ENCODE assay signal across 15 mouse cellular contexts in genomic region chr4:82385638-82386037, GRCm38 (mm10).
DNase-seq lines count a peak whose midpoint lies in the region; ATAC-seq and TF ChIP-seq lines count a peak whose summit lies in the region.
"Had no signal": no experiment of that assay in that cellular context is flagged by ENCODE, and none has a peak within 500 bp of the region (broad histone marks: within the 10 kb centered on the region; RNA-seq: fewer than 3 reads in every experiment).

No protein-coding gene starts in this region.

- DNase-seq in heart, adult 11 months: peak; percentile 85
- DNase-seq in heart, postnatal 36 days: no peak
- no peak for DNase-seq in layer of hippocampus, adult 2 months (ENCODE audit: low spot score in 2 of 2)
- no peak for DNase-seq in layer of hippocampus, postnatal 36 days
- no peak for DNase-seq in urinary bladder, adult 18-20 months (ENCODE audit: low spot score in 2 of 2)
- DNase-seq in left cerebral cortex, postnatal 36 days (ENCODE audit: low spot score in 2 of 2): no peak
- DNase-seq: cerebellum, adult 2 months; embryo, embryonic 11 days; gastrocnemius, postnatal 25 days; kidney, postnatal 25 days; right cerebral cortex, adult 18-20 months; thymus, postnatal 14 days had no signal

- 45% methylated on average over 4 of the region's 4 CpGs for WGBS in heart, embryonic 16.5 days
- 35% methylated on average over 4 of the region's 4 CpGs for WGBS in small intestine, adult 2 months

- H3K36me3 ChIP-seq in heart, embryonic 16.5 days (ENCODE audit: control insufficient read depth, insufficient read depth): no peaks in the 10 kb centered on the region
- peaks cover 2% of the 10 kb centered on the region; the same call in 1 of the 2 replicates for H3K36me3 ChIP-seq in small intestine, adult 2 months (ENCODE audit: control insufficient read depth, insufficient read depth, low read length)

- peaks cover 48% of the 10 kb centered on the region for H3K4me1 ChIP-seq in heart, embryonic 16.5 days (ENCODE audit: control insufficient read depth, insufficient read depth, low read length)
- H3K4me1 ChIP-seq in small intestine, adult 2 months (ENCODE audit: control insufficient read depth, insufficient read depth, insufficient read length, low read length): peaks cover 33% of the 10 kb centered on the region; the same call in 1 of the 2 replicates

- no peak for TF ChIP-seq CTCF in layer of hippocampus, adult 2 months (conservative IDR thresholded peaks at IDR 0.05)
- no peak for TF ChIP-seq CTCF in small intestine, adult 2 months (IDR thresholded peaks at IDR 0.05; ENCODE audit: extremely low read depth, insufficient read length, insufficient replicate concordance, low read depth, low read length)

- 0 out of 2 replicates have a peak overlapping the region, but pooled peaks have one; percentile 23 for H3K9ac ChIP-seq in heart, embryonic 16.5 days (ENCODE audit: low read length)
- H3K9ac ChIP-seq: limb, embryonic 12.5 days had no signal

- intact Hi-C loops in heart, postnatal 36 days (cut with DNase I): no loop called here
- intact Hi-C loops in left cerebral cortex, postnatal 36 days (cut with DNase I): no loop called here

- H3K27me3 ChIP-seq in heart, embryonic 16.5 days (ENCODE audit: control insufficient read depth, insufficient read depth, low read length): no peaks in the 10 kb centered on the region
- no peaks in the 10 kb centered on the region for H3K27me3 ChIP-seq in small intestine, adult 2 months (ENCODE audit: control insufficient read depth, insufficient read depth, low read length)
- H3K27me3 ChIP-seq: limb, embryonic 12.5 days had no signal

- H3K27ac ChIP-seq in layer of hippocampus, adult 2 months: peak overlapping the region; percentile 85; the same call in 1 of the 2 replicates
- H3K27ac ChIP-seq in heart, embryonic 16.5 days (ENCODE audit: low read length): peak overlapping the region; percentile 78
- peak overlapping the region; percentile 75 for H3K27ac ChIP-seq in small intestine, adult 2 months (ENCODE audit: insufficient read depth, low read depth, low read length)

- ATAC-seq in heart, embryonic 16.5 days (replicated peaks; ENCODE audit: extremely low read depth, insufficient read depth, low FRiP score): no peak

- no peak for TF ChIP-seq POLR2A in small intestine, adult 2 months (IDR thresholded peaks at IDR 0.05; ENCODE audit: low read depth, low read length)

- no peaks in the 10 kb centered on the region for H3K9me3 ChIP-seq in heart, embryonic 16.5 days (replicated peaks; ENCODE audit: control insufficient read depth, low read length)
- H3K9me3 ChIP-seq: limb, embryonic 12.5 days had no signal

- no peak overlapping the region for H3K4me3 ChIP-seq in layer of hippocampus, adult 2 months
- no peak overlapping the region for H3K4me3 ChIP-seq in heart, embryonic 16.5 days (ENCODE audit: low read length)
- no peak overlapping the region for H3K4me3 ChIP-seq in small intestine, adult 2 months (ENCODE audit: low read depth, low read length)
- H3K4me3 ChIP-seq: limb, embryonic 12.5 days had no signal

- H3K4me2 ChIP-seq in heart, embryonic 16.5 days (ENCODE audit: low read depth, low read length): peak overlapping the region; percentile 20; the same call in 1 of the 2 replicates
- H3K4me2 ChIP-seq: limb, embryonic 12.5 days had no signal
